Mouse (Mus musculus) thymus, postnatal 25 days (tissue): ENCODE data around the gene Gm5622.
"Not testable (repeated sequence)": the region's sequence is repeated elsewhere in the genome, so short reads cannot be mapped to it uniquely, and the experiment has no call there.

Source experiments
- DNase-seq: peaks from one replicate; pipeline ENCODE4 v3.0.0; 2022

Gene Gm5622

GRCm38 (mm10) chr14:51552490-51552889 lies at the start of gene Gm5622:
Gm5622 (plus strand) TSS chr14:51552790.
- DNase-seq, result no peak

DNA sequence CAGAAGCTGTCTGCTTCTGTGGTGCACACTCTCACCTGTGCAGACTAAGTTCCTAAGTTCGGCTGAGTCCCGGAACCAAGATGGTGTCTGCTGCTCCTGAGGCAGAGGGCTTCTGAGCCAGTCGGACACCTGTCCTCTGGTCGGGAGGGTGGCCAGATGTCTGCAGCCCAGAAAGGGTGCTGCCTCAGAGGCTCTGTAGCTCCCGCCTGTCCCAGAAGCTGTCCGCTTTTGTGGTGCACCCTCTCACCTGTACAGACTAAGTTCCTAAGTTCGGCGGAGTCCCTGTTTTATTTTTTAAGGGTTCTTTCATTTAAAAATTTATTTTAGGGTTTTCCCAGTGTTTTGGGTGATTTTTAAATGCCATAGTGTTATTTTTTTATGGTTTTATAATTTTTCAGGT lies 45.2 kb upstream of the Gm5622 start:
- DNase-seq, result no peak

DNA sequence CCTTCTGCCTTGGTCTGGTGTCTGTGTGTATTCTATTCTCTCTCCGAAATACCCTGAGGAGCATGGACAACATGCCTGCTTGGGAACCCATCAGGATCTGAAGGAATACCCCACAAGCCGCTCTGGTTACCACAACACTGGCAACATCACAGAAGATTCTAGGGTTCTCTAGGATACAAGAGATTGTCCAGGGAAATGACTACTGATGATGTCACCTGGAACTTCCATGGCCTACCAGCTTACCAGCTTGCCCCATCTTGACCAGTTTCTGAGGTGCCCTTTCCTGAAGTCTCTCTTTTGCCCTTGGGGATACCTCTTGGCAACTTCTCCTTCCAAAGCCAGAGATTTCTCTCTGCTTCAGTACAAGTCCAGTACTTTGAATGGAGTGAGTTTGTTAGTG lies 21.4 kb downstream of the Gm5622 start, which contains the start of gene Gm17175:
Gene Gm17175, minus strand, starts transcription at position 101 of the 400 bp plus-strand sequence.
- not testable (repeated sequence) for DNase-seq

- not testable (repeated sequence) for DNase-seq
These were observed 39.4 kb downstream of the Gm5622 start, which contains the start of gene Gm17174 for GRCm38 (mm10) chr14:51592039-51592438. Gm17174 (minus strand) TSS chr14:51592139.

DNA sequence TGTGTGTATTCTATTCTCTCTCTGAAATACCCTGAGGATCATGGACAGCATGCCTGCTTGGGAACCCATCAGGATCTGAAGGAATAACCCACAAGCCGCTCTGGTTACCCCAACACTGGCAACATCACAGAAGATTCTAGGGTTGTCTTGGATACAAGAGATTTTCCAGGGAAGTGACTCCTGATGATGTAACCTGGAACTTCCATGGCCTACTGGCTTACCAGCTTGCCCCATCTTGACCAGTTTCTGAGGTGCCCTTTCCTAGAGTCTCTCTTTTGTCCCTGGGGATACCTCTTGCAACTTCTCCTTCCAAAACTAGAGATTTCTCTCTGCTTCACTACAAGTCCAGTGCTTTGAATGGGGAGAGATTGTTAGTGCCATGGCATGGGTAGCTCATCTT lies 58.6 kb downstream of the Gm5622 start, which contains the start of gene Gm17078:
Gene Gm17078, minus strand, starts transcription at position 101 of the 400 bp plus-strand sequence.
- no peak for DNase-seq

DNA sequence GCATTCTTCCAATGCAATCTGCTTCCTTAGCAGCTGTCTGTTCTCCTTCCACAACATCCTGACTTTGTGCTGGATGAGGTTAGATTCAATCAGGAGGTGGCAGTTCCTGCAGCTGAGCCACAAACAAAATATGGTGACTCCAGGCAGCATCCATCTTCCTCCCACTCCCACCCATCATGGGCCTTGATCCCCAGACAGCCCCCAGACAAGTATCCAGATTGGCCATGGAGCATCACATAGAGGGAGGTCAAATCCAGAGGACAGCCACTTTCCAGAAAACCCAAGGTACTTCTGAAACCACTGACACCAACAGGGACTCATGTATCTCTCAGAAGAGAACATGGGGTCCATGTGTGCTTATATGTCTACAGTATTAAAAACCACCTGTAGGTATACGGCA lies 79.8 kb downstream of the Gm5622 start:
- DNase-seq, result peak; percentile 2

- not testable (repeated sequence) for DNase-seq
These were observed 83.0 kb downstream of the Gm5622 start, which contains the start of gene Gm4181 for GRCm38 (mm10) chr14:51635566-51635965. Gm4181 (minus strand) TSS chr14:51635666.

- DNase-seq, result no peak
These were observed 124.7 kb downstream of the Gm5622 start for GRCm38 (mm10) chr14:51677269-51677668.

DNA sequence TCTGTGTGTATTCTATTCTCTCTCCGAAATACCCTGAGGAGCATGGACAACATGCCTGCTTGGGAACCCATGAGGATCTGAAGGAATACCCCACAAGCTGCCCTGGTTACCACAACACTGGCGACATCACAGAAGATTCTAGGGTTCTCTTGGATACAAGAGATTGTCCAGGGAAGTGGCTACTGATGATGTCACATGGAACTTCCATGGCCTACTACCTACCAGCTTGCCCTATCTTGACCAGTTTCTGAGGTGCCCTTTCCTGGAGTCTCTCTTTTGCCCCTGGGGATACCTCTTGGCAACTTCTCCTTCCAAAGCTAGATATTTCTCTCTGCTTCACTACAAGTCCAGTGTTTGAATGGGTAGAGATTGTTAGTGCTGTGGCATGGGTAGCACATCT lies 142.8 kb downstream of the Gm5622 start, which contains the start of gene Gm17079:
Gene Gm17079, minus strand, starts transcription at position 101 of the 400 bp plus-strand sequence.
- DNase-seq, result not testable (repeated sequence)
